Mouse (Mus musculus): Measurements from ENCODE around the gene Il23a. TPM values are rescaled to one million over a fixed set of nuclear protein-coding genes. Genes with fewer than 3 reads are reported as not detected.

Il23a gene
- total RNA-seq (2023): not detected

GRCm38 (mm10) chr10:128298702-128299171 lies at the start of gene Il23a:
Il23a (minus strand) TSS chr10:128298752.

GRCm38 (mm10) chr10:128337306-128338181 lies 39.0 kb upstream of the Il23a start, which contains the start of gene Cs:
Cs (plus strand) TSS chr10:128337734.

GRCm38 (mm10) chr10:128322141-128323108 lies 23.9 kb upstream of the Il23a start, which contains the start of gene Cnpy2:
Cnpy2 (plus strand) TSS chr10:128322459.

GRCm38 (mm10) chr10:128303126-128304021 lies 4.8 kb upstream of the Il23a start, which contains the start of gene Pan2:
Pan2 (plus strand) TSS chr10:128303335.

GRCm38 (mm10) chr10:128270287-128270841 lies 28.2 kb downstream of the Il23a start, which contains the start of gene Stat2:
Stat2 (plus strand) TSS chr10:128270559.

GRCm38 (mm10) chr10:128268371-128268770 lies 30.2 kb downstream of the Il23a start, which contains the start of gene Apof:
Apof (plus strand) TSS chr10:128268671.

GRCm38 (mm10) chr10:128253677-128254255 lies 44.8 kb downstream of the Il23a start, which contains the start of gene Apon:
Apon (plus strand) TSS chr10:128254096.

Other genes with a start within 250 kb of the Il23a start
- 100 to 1,000 TPM; 107 to 108 TPM for gene Ptges3, start 239.8 kb downstream of the Il23a start, total RNA-seq (2023)
- gene Atp5b, start 215.5 kb downstream of the Il23a start, total RNA-seq (2023): 100 to 1,000 TPM; 488 to 502 TPM
- 100 to 1,000 TPM; 107 to 114 TPM for gene Baz2a, start 207.2 kb downstream of the Il23a start, total RNA-seq (2023)
- 10 to 100 TPM; 23.0 to 27.1 TPM for gene Rbms2, start 118.5 kb downstream of the Il23a start, total RNA-seq (2023)
- not detected for gene Gls2, start 104.3 kb downstream of the Il23a start, total RNA-seq (2023)
- 1 to 10 TPM; 8.9 to 9.2 TPM for gene Spryd4, start 86.9 kb downstream of the Il23a start, total RNA-seq (2023)
- gene Mip, start 72.9 kb downstream of the Il23a start, total RNA-seq (2023): not detected
- 1 to 10 TPM; 4.3 to 4.9 TPM for gene Timeless, start 66.7 kb downstream of the Il23a start, total RNA-seq (2023)
- not detected for gene Apon, start 44.7 kb downstream of the Il23a start, total RNA-seq (2023)
- gene Apof, start 30.1 kb downstream of the Il23a start, total RNA-seq (2023): not detected
- gene Stat2, start 28.2 kb downstream of the Il23a start, total RNA-seq (2023): 100 to 1,000 TPM in 1 of 2 experiments, 10 to 100 TPM in 1; 93.6 to 100 TPM
- gene Pan2, start 4.6 kb upstream of the Il23a start, total RNA-seq (2023): 10 to 100 TPM; 30.6 to 31.6 TPM
- 10 to 100 TPM; 39.9 to 48.2 TPM for gene Cnpy2, start 23.7 kb upstream of the Il23a start, total RNA-seq (2023)
- gene Cs, start 39.0 kb upstream of the Il23a start, total RNA-seq (2023): 100 to 1,000 TPM; 101 to 110 TPM
- gene Coq10a, start 70.2 kb upstream of the Il23a start, total RNA-seq (2023): 10 to 100 TPM; 25.6 to 35.8 TPM
- gene Ankrd52, start 78.4 kb upstream of the Il23a start, total RNA-seq (2023): 10 to 100 TPM; 47.1 to 49.2 TPM
- not detected for gene Slc39a5, start 102.5 kb upstream of the Il23a start, total RNA-seq (2023)
- gene Nabp2, start 112.7 kb upstream of the Il23a start, total RNA-seq (2023): 10 to 100 TPM; 42.7 to 46.3 TPM
- gene Rnf41, start 112.9 kb upstream of the Il23a start, total RNA-seq (2023): 10 to 100 TPM; 50.3 to 51.2 TPM
- gene Smarcc2, start 160.5 kb upstream of the Il23a start, total RNA-seq (2023): 100 to 1,000 TPM; 111 to 131 TPM
- 100 to 1,000 TPM; 761 to 845 TPM for gene Myl6, start 195.4 kb upstream of the Il23a start, total RNA-seq (2023)
- gene Myl6b, start 199.9 kb upstream of the Il23a start, total RNA-seq (2023): 1 to 10 TPM in 1 of 2 experiments, under 1 TPM in 1; 0.52 to 1.3 TPM
- gene Esyt1, start 227.1 kb upstream of the Il23a start, total RNA-seq (2023): 100 to 1,000 TPM; 138 to 156 TPM
- 10 to 100 TPM; 39.5 to 40.5 TPM for gene Zc3h10, start 249.0 kb upstream of the Il23a start, total RNA-seq (2023)